Mouse (Mus musculus): ENCODE data around the gene Pdzd11. TPM values are rescaled to one million over a fixed set of nuclear protein-coding genes. Genes with fewer than 3 reads are reported as not detected.

The Pdzd11 gene
- polyA plus RNA-seq, 1 experiment = 53.1 TPM

- Histone ChIP-seq H3K27ac (ENCODE audit: insufficient read depth, low read length) (no peak overlapping the region), H3K4me3 (replicated peaks; ENCODE audit: insufficient read depth, low read depth, low read length) (no peak overlapping the region), H3K4me1 (ENCODE audit: control insufficient read depth, insufficient read depth, low read length) (0 out of 2 replicates have a peak, but pooled peaks cover 2% of the 10 kb centered on the region), H3K27me3 (ENCODE audit: control insufficient read depth, insufficient read depth, low read length) (no peaks in the 10 kb centered on the region)
- 52% methylated on average over 2 of the region's 2 CpGs for WGBS
- no peak for TF ChIP-seq POLR2A (IDR thresholded peaks at IDR 0.05; ENCODE audit: borderline replicate concordance, insufficient read depth, low read length)
- no peak for TF ChIP-seq CTCF (IDR thresholded peaks at IDR 0.05; ENCODE audit: borderline replicate concordance, insufficient read depth, low read depth, low read length)
- no peak for DNase-seq
These were observed 5.0 kb downstream of the Pdzd11 start for GRCm38 (mm10) chrX:100621366-100621765.

- WGBS = 69% methylated on average over 3 of the region's 3 CpGs
- Histone ChIP-seq H3K4me3 (replicated peaks; ENCODE audit: insufficient read depth, low read depth, low read length) (no peak overlapping the region), H3K27me3 (ENCODE audit: control insufficient read depth, insufficient read depth, low read length) (no peaks in the 10 kb centered on the region), H3K27ac (ENCODE audit: insufficient read depth, low read length) (no peak overlapping the region), H3K4me1 (ENCODE audit: control insufficient read depth, insufficient read depth, low read length) (0 out of 2 replicates have a peak, but pooled peaks cover 2% of the 10 kb centered on the region)
- TF ChIP-seq POLR2A (IDR thresholded peaks at IDR 0.05; ENCODE audit: borderline replicate concordance, insufficient read depth, low read length) (no peak), CTCF (IDR thresholded peaks at IDR 0.05; ENCODE audit: borderline replicate concordance, insufficient read depth, low read depth, low read length) (no peak)
- no peak for DNase-seq
These were observed 7.9 kb downstream of the Pdzd11 start for GRCm38 (mm10) chrX:100618488-100618887.

GRCm38 (mm10) chrX:100605314-100605713, 21.1 kb downstream of the Pdzd11 start, which contains the start of gene Arr3:
Gene Arr3 (plus strand): TSS chrX:100605497.
- no peak for TF ChIP-seq POLR2A (IDR thresholded peaks at IDR 0.05; ENCODE audit: borderline replicate concordance, insufficient read depth, low read length)
- no peak for TF ChIP-seq CTCF (IDR thresholded peaks at IDR 0.05; ENCODE audit: borderline replicate concordance, insufficient read depth, low read depth, low read length)
- Histone ChIP-seq H3K27ac (ENCODE audit: insufficient read depth, low read length) (no peak within 1 kb of the TSS), H3K4me3 (replicated peaks; ENCODE audit: insufficient read depth, low read depth, low read length) (no peak within 1 kb of the TSS), H3K4me1 (ENCODE audit: control insufficient read depth, insufficient read depth, low read length) (no peaks in the 10 kb centered on the region), H3K27me3 (ENCODE audit: control insufficient read depth, insufficient read depth, low read length) (no peaks in the 10 kb centered on the region)
- no peak for DNase-seq
- 92% methylated on average over 1 of the region's 1 CpGs for WGBS

- Histone ChIP-seq H3K27me3 (ENCODE audit: control insufficient read depth, insufficient read depth, low read length) (no peaks in the 10 kb centered on the region), H3K4me3 (replicated peaks; ENCODE audit: insufficient read depth, low read depth, low read length) (no peak overlapping the region), H3K27ac (ENCODE audit: insufficient read depth, low read length) (no peak overlapping the region), H3K4me1 (ENCODE audit: control insufficient read depth, insufficient read depth, low read length) (no peaks in the 10 kb centered on the region)
- no peak for TF ChIP-seq CTCF (IDR thresholded peaks at IDR 0.05; ENCODE audit: borderline replicate concordance, insufficient read depth, low read depth, low read length)
- TF ChIP-seq POLR2A (IDR thresholded peaks at IDR 0.05; ENCODE audit: borderline replicate concordance, insufficient read depth, low read length) = no peak
- DNase-seq = no peak
- WGBS = 66% methylated on average over 4 of the region's 4 CpGs
These were observed 26.6 kb downstream of the Pdzd11 start for GRCm38 (mm10) chrX:100599755-100600154.

- no peak for TF ChIP-seq POLR2A (IDR thresholded peaks at IDR 0.05; ENCODE audit: borderline replicate concordance, insufficient read depth, low read length)
- TF ChIP-seq CTCF (IDR thresholded peaks at IDR 0.05; ENCODE audit: borderline replicate concordance, insufficient read depth, low read depth, low read length) = peak; percentile 18; the same call in 1 of the 2 replicates
These were observed 28.9 kb downstream of the Pdzd11 start for GRCm38 (mm10) chrX:100597439-100597838.

GRCm38 (mm10) chrX:100594791-100595190, 31.6 kb downstream of the Pdzd11 start, which contains the start of gene P2ry4:
Gene P2ry4 (minus strand): TSS chrX:100594869.
- no peak within 1 kb of the TSS for H3K27ac ChIP-seq (ENCODE audit: insufficient read depth, low read length)
- DNase-seq = no peak
- no peak for TF ChIP-seq POLR2A (IDR thresholded peaks at IDR 0.05; ENCODE audit: borderline replicate concordance, insufficient read depth, low read length)
- no peak for TF ChIP-seq CTCF (IDR thresholded peaks at IDR 0.05; ENCODE audit: borderline replicate concordance, insufficient read depth, low read depth, low read length)
- no peak within 1 kb of the TSS for H3K4me3 ChIP-seq (replicated peaks; ENCODE audit: insufficient read depth, low read depth, low read length)
- H3K27me3 ChIP-seq (ENCODE audit: control insufficient read depth, insufficient read depth, low read length) = no peaks in the 10 kb centered on the region
- 51% methylated on average over 4 of the region's 4 CpGs for WGBS
- H3K4me1 ChIP-seq (ENCODE audit: control insufficient read depth, insufficient read depth, low read length) = no peaks in the 10 kb centered on the region

More at GRCm38 (mm10) chrX:100597439-100597838, 28.9 kb downstream of the Pdzd11 start:
- Histone ChIP-seq H3K4me1 (ENCODE audit: control insufficient read depth, insufficient read depth, low read length) (no peaks in the 10 kb centered on the region), H3K27ac (ENCODE audit: insufficient read depth, low read length) (no peak overlapping the region), H3K4me3 (replicated peaks; ENCODE audit: insufficient read depth, low read depth, low read length) (no peak overlapping the region), H3K27me3 (ENCODE audit: control insufficient read depth, insufficient read depth, low read length) (no peaks in the 10 kb centered on the region)
- no peak for DNase-seq
- WGBS = 26% methylated on average over 5 of the region's 5 CpGs

Other genes with a start within 250 kb of the Pdzd11 start
- not detected in 2 replicates for gene Otud6a, start 197.6 kb downstream of the Pdzd11 start, polyA plus RNA-seq (2012; rRNA removed)
- gene Awat2, start 183.9 kb downstream of the Pdzd11 start, polyA plus RNA-seq (2012; rRNA removed) = 0.08 and 0.15 TPM in 2 replicates
- gene Igbp1, start 132.3 kb downstream of the Pdzd11 start, polyA plus RNA-seq (2012; rRNA removed) = 47.7 and 51.8 TPM in 2 replicates
- gene Dgat2l6, start 101.7 kb downstream of the Pdzd11 start, polyA plus RNA-seq (2012; rRNA removed) = not detected in 2 replicates
- not detected in 2 replicates for gene Awat1, start 54.3 kb downstream of the Pdzd11 start, polyA plus RNA-seq (2012; rRNA removed)
- 0.03 and 0.08 TPM in 2 replicates for gene P2ry4, start 31.7 kb downstream of the Pdzd11 start, polyA plus RNA-seq (2012; rRNA removed)
- gene Arr3, start 21.1 kb downstream of the Pdzd11 start, polyA plus RNA-seq (2012; rRNA removed) = not detected in 2 replicates
- 0.26 and 0.33 TPM in 2 replicates for gene Kif4, start 831 bp downstream of the Pdzd11 start, polyA plus RNA-seq (2012; rRNA removed)
- 10.6 and 13.2 TPM in 2 replicates for gene Gdpd2, start 103.3 kb upstream of the Pdzd11 start, polyA plus RNA-seq (2012; rRNA removed)
- 48.5 and 50.1 TPM in 2 replicates for gene Dlg3, start 141.2 kb upstream of the Pdzd11 start, polyA plus RNA-seq (2012; rRNA removed)

Measured in cerebellum, adult 2 months (tissue).